Mouse (Mus musculus): ENCODE measurements around the gene Gm45261. TPM values are rescaled to one million over a fixed set of nuclear protein-coding genes. Genes with fewer than 3 reads are reported as not detected.

The Gm45261 gene
- polyA plus RNA-seq (2015; fragmentation: Illumina TruSeq; extraction: RNeasy Lipid Tissue Mini Kit (QIAGEN cat#74804); ENCODE audit: low read depth, low replicate concordance): not detected

GRCm38 (mm10) chr1:80461348-80461747 lies at the start of gene Gm45261:
Gene Gm45261, minus strand, starts transcription at chr1:80461448.

Other genes with a start within 250 kb of the Gm45261 start
- gene Fam124b, start 243.0 kb downstream of the Gm45261 start, polyA plus RNA-seq (2015; fragmentation: Illumina TruSeq; extraction: RNeasy Lipid Tissue Mini Kit (QIAGEN cat#74804); ENCODE audit: low read depth, low replicate concordance): 0.25 TPM
- gene Cul3, start 121.0 kb downstream of the Gm45261 start, polyA plus RNA-seq (2015; fragmentation: Illumina TruSeq; extraction: RNeasy Lipid Tissue Mini Kit (QIAGEN cat#74804); ENCODE audit: low read depth, low replicate concordance): 128 TPM

Measured in brain, adult 10 weeks (tissue).